Mouse (Mus musculus): ENCODE results near the gene Mindy3. TPM values are rescaled to one million over a fixed set of nuclear protein-coding genes. Genes with fewer than 3 reads are reported as not detected.

Mindy3 gene
- polyA plus RNA-seq, 1 experiment from 2014 or later, result 37.4 TPM

GRCm38 (mm10) chr2:12371401-12371800 is 47.9 kb downstream of the Mindy3 start:
- Histone ChIP-seq H3K9ac (replicated peaks; ENCODE audit: low read length) (no peak overlapping the region), H3K4me2 (ENCODE audit: low read depth, low read length) (no peak overlapping the region), H3K27ac (replicated peaks; ENCODE audit: low read depth, low read length) (no peak overlapping the region), H3K36me3 (replicated peaks; ENCODE audit: control insufficient read depth, insufficient read depth, low read depth, low read length) (no peaks in the 10 kb centered on the region), H3K27me3 (ENCODE audit: control insufficient read depth, insufficient read depth, low read length) (no peaks in the 10 kb centered on the region), H3K9me3 (replicated peaks; ENCODE audit: control insufficient read depth, low read length) (no peaks in the 10 kb centered on the region), H3K4me1 (ENCODE audit: control insufficient read depth, insufficient read depth, low read length) (no peaks in the 10 kb centered on the region), H3K4me3 (ENCODE audit: low read depth, low read length) (no peak overlapping the region)
- WGBS, result 95% methylated on average over 4 of the region's 4 CpGs
- no peak for ATAC-seq (replicated peaks; ENCODE audit: insufficient number of reproducible peaks, low FRiP score, low TSS enrichment, low read depth)
- no peak for DNase-seq (ENCODE audit: low spot score)

- ATAC-seq (replicated peaks; ENCODE audit: insufficient number of reproducible peaks, low FRiP score, low TSS enrichment, low read depth) (no peak), DNase-seq (ENCODE audit: low spot score) (no peak)
- Histone ChIP-seq H3K36me3 (replicated peaks; ENCODE audit: control insufficient read depth, insufficient read depth, low read depth, low read length) (no peaks in the 10 kb centered on the region), H3K9me3 (replicated peaks; ENCODE audit: control insufficient read depth, low read length) (no peaks in the 10 kb centered on the region), H3K9ac (replicated peaks; ENCODE audit: low read length) (no peak overlapping the region), H3K27me3 (ENCODE audit: control insufficient read depth, insufficient read depth, low read length) (no peaks in the 10 kb centered on the region), H3K27ac (replicated peaks; ENCODE audit: low read depth, low read length) (no peak overlapping the region), H3K4me1 (ENCODE audit: control insufficient read depth, insufficient read depth, low read length) (no peaks in the 10 kb centered on the region), H3K4me2 (ENCODE audit: low read depth, low read length) (no peak overlapping the region), H3K4me3 (ENCODE audit: low read depth, low read length) (no peak overlapping the region)
- WGBS, result 88% methylated on average over 2 of the region's 2 CpGs
Observed at GRCm38 (mm10) chr2:12368451-12368850, 50.8 kb downstream of the Mindy3 start.

GRCm38 (mm10) chr2:12368016-12368415 is 51.3 kb downstream of the Mindy3 start:
- DNase-seq (ENCODE audit: low spot score) (no peak), ATAC-seq (replicated peaks; ENCODE audit: insufficient number of reproducible peaks, low FRiP score, low TSS enrichment, low read depth) (no peak)
- Histone ChIP-seq H3K9me3 (replicated peaks; ENCODE audit: control insufficient read depth, low read length) (no peaks in the 10 kb centered on the region), H3K27me3 (ENCODE audit: control insufficient read depth, insufficient read depth, low read length) (no peaks in the 10 kb centered on the region), H3K9ac (replicated peaks; ENCODE audit: low read length) (no peak overlapping the region), H3K4me2 (ENCODE audit: low read depth, low read length) (no peak overlapping the region), H3K4me3 (ENCODE audit: low read depth, low read length) (no peak overlapping the region), H3K27ac (replicated peaks; ENCODE audit: low read depth, low read length) (no peak overlapping the region), H3K4me1 (ENCODE audit: control insufficient read depth, insufficient read depth, low read length) (no peaks in the 10 kb centered on the region), H3K36me3 (replicated peaks; ENCODE audit: control insufficient read depth, insufficient read depth, low read depth, low read length) (no peaks in the 10 kb centered on the region)
- WGBS, result 95% methylated on average over 1 of the region's 1 CpGs

DNA sequence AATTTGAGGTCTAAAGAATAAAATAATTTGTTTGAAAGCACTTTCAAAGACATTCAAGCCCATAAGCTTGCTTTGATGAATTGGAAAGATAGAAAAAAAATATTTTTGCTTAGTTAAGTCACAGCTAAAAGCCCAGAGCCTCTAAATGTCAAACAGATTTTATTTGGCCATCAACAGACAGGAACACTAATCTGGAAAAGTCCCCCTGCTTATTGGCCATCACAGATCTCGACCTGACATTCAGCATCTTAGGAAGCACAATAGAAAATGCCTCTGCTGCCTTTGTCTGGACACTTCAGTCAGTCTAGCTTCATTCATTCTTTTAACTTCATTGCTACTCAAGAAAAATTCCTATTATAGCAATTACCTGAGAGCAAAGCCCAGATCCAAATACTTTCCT is 58.0 kb downstream of the Mindy3 start:
- ATAC-seq (replicated peaks; ENCODE audit: insufficient number of reproducible peaks, low FRiP score, low TSS enrichment, low read depth), result no peak
- Histone ChIP-seq H3K4me3 (ENCODE audit: low read depth, low read length) (no peak overlapping the region), H3K27ac (replicated peaks; ENCODE audit: low read depth, low read length) (no peak overlapping the region), H3K4me1 (ENCODE audit: control insufficient read depth, insufficient read depth, low read length) (no peaks in the 10 kb centered on the region), H3K27me3 (ENCODE audit: control insufficient read depth, insufficient read depth, low read length) (no peaks in the 10 kb centered on the region), H3K9me3 (replicated peaks; ENCODE audit: control insufficient read depth, low read length) (no peaks in the 10 kb centered on the region), H3K4me2 (ENCODE audit: low read depth, low read length) (no peak overlapping the region), H3K36me3 (replicated peaks; ENCODE audit: control insufficient read depth, insufficient read depth, low read depth, low read length) (no peaks in the 10 kb centered on the region), H3K9ac (replicated peaks; ENCODE audit: low read length) (no peak overlapping the region)
- WGBS, result 80% methylated on average over 1 of the region's 1 CpGs
- no peak for DNase-seq (ENCODE audit: low spot score)

- H3K9ac ChIP-seq (replicated peaks; ENCODE audit: low read length), result no peak overlapping the region
- no peaks in the 10 kb centered on the region for H3K4me1 ChIP-seq (ENCODE audit: control insufficient read depth, insufficient read depth, low read length)
- H3K4me3 ChIP-seq (ENCODE audit: low read depth, low read length), result no peak overlapping the region
- H3K27me3 ChIP-seq (ENCODE audit: control insufficient read depth, insufficient read depth, low read length), result no peaks in the 10 kb centered on the region
- H3K4me2 ChIP-seq (ENCODE audit: low read depth, low read length), result no peak overlapping the region
- WGBS, result 75% methylated on average over 5 of the region's 5 CpGs
- H3K9me3 ChIP-seq (replicated peaks; ENCODE audit: control insufficient read depth, low read length), result no peaks in the 10 kb centered on the region
- H3K36me3 ChIP-seq (replicated peaks; ENCODE audit: control insufficient read depth, insufficient read depth, low read depth, low read length), result no peaks in the 10 kb centered on the region
- DNase-seq (ENCODE audit: low spot score) (no peak), ATAC-seq (replicated peaks; ENCODE audit: insufficient number of reproducible peaks, low FRiP score, low TSS enrichment, low read depth) (no peak)
- H3K27ac ChIP-seq (replicated peaks; ENCODE audit: low read depth, low read length), result no peak overlapping the region
Observed at GRCm38 (mm10) chr2:12354837-12355236, 64.4 kb downstream of the Mindy3 start.

- Histone ChIP-seq H3K27ac (replicated peaks; ENCODE audit: low read depth, low read length) (no peak overlapping the region), H3K36me3 (replicated peaks; ENCODE audit: control insufficient read depth, insufficient read depth, low read depth, low read length) (no peaks in the 10 kb centered on the region), H3K4me2 (ENCODE audit: low read depth, low read length) (no peak overlapping the region), H3K4me3 (ENCODE audit: low read depth, low read length) (no peak overlapping the region), H3K27me3 (ENCODE audit: control insufficient read depth, insufficient read depth, low read length) (no peaks in the 10 kb centered on the region), H3K9ac (replicated peaks; ENCODE audit: low read length) (no peak overlapping the region), H3K9me3 (replicated peaks; ENCODE audit: control insufficient read depth, low read length) (no peaks in the 10 kb centered on the region), H3K4me1 (ENCODE audit: control insufficient read depth, insufficient read depth, low read length) (no peaks in the 10 kb centered on the region)
- DNase-seq (ENCODE audit: low spot score) (no peak), ATAC-seq (replicated peaks; ENCODE audit: insufficient number of reproducible peaks, low FRiP score, low TSS enrichment, low read depth) (no peak)
- WGBS, result 90% methylated on average over 2 of the region's 2 CpGs
Observed at GRCm38 (mm10) chr2:12348914-12349313, 70.4 kb downstream of the Mindy3 start.

DNA sequence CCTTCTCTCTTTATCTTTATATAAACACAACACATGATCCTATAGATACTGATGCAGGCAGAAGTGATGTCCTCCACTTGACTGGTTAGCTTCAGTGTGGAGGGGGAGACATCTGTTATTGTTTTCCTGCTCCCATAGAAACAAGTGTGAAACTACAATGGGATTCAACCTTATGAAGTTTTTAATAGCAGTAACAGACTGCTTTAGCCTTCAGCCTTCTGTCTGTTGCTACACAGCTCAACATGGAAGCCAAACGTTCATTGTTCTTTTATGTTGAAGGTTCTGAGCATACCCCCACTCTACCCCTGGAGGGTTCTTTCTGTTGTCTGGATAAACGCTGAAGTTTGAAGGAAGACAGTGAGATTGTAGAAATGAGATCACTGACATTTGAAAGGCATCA is 87.3 kb downstream of the Mindy3 start:
- ATAC-seq (replicated peaks; ENCODE audit: insufficient number of reproducible peaks, low FRiP score, low TSS enrichment, low read depth) (no peak), DNase-seq (ENCODE audit: low spot score) (no peak)
- Histone ChIP-seq H3K4me1 (ENCODE audit: control insufficient read depth, insufficient read depth, low read length) (no peaks in the 10 kb centered on the region), H3K9ac (replicated peaks; ENCODE audit: low read length) (no peak overlapping the region), H3K27ac (replicated peaks; ENCODE audit: low read depth, low read length) (no peak overlapping the region), H3K4me3 (ENCODE audit: low read depth, low read length) (no peak overlapping the region), H3K9me3 (replicated peaks; ENCODE audit: control insufficient read depth, low read length) (no peaks in the 10 kb centered on the region), H3K4me2 (ENCODE audit: low read depth, low read length) (no peak overlapping the region), H3K27me3 (ENCODE audit: control insufficient read depth, insufficient read depth, low read length) (no peaks in the 10 kb centered on the region), H3K36me3 (replicated peaks; ENCODE audit: control insufficient read depth, insufficient read depth, low read depth, low read length) (no peaks in the 10 kb centered on the region)
- 60% methylated on average over 2 of the region's 2 CpGs for WGBS

DNA sequence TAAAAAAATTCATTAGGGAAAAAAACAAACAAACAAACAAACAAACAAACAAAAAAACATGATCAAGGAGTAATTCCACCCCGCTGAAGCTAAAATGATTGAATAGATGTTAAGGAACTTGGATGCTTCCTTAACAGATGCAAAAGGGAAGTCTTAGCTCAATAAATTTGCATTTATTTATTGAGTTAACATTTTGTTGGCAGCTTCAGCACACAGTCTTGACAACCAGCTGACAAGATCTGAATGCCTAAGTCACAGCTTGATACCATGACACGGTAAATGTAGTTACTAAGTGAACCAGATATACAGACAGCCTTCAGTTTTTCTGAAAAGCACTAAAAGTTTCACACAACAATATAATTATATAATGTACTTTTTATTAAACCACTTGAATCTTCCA is 89.7 kb downstream of the Mindy3 start:
- Histone ChIP-seq H3K9ac (replicated peaks; ENCODE audit: low read length) (no peak overlapping the region), H3K9me3 (replicated peaks; ENCODE audit: control insufficient read depth, low read length) (no peaks in the 10 kb centered on the region), H3K4me1 (ENCODE audit: control insufficient read depth, insufficient read depth, low read length) (no peaks in the 10 kb centered on the region), H3K27me3 (ENCODE audit: control insufficient read depth, insufficient read depth, low read length) (no peaks in the 10 kb centered on the region), H3K4me3 (ENCODE audit: low read depth, low read length) (no peak overlapping the region), H3K27ac (replicated peaks; ENCODE audit: low read depth, low read length) (no peak overlapping the region), H3K4me2 (ENCODE audit: low read depth, low read length) (no peak overlapping the region), H3K36me3 (replicated peaks; ENCODE audit: control insufficient read depth, insufficient read depth, low read depth, low read length) (no peaks in the 10 kb centered on the region)
- 71% methylated on average over 2 of the region's 2 CpGs for WGBS
- ATAC-seq (replicated peaks; ENCODE audit: insufficient number of reproducible peaks, low FRiP score, low TSS enrichment, low read depth), result no peak
- no peak for DNase-seq (ENCODE audit: low spot score)

GRCm38 (mm10) chr2:12329068-12329407 is 90.2 kb downstream of the Mindy3 start:
- no peak overlapping the region for H3K4me3 ChIP-seq (ENCODE audit: low read depth, low read length)
- H3K9me3 ChIP-seq (replicated peaks; ENCODE audit: control insufficient read depth, low read length), result no peaks in the 10 kb centered on the region
- no peaks in the 10 kb centered on the region for H3K4me1 ChIP-seq (ENCODE audit: control insufficient read depth, insufficient read depth, low read length)
- ATAC-seq (replicated peaks; ENCODE audit: insufficient number of reproducible peaks, low FRiP score, low TSS enrichment, low read depth) (no peak), DNase-seq (ENCODE audit: low spot score) (no peak)
- WGBS, result 37% methylated on average over 5 of the region's 5 CpGs
- no peaks in the 10 kb centered on the region for H3K36me3 ChIP-seq (replicated peaks; ENCODE audit: control insufficient read depth, insufficient read depth, low read depth, low read length)
- no peaks in the 10 kb centered on the region for H3K27me3 ChIP-seq (ENCODE audit: control insufficient read depth, insufficient read depth, low read length)
- no peak overlapping the region for H3K9ac ChIP-seq (replicated peaks; ENCODE audit: low read length)
- H3K4me2 ChIP-seq (ENCODE audit: low read depth, low read length), result no peak overlapping the region
- H3K27ac ChIP-seq (replicated peaks; ENCODE audit: low read depth, low read length), result no peak overlapping the region
